In the genomic region with DNA sequence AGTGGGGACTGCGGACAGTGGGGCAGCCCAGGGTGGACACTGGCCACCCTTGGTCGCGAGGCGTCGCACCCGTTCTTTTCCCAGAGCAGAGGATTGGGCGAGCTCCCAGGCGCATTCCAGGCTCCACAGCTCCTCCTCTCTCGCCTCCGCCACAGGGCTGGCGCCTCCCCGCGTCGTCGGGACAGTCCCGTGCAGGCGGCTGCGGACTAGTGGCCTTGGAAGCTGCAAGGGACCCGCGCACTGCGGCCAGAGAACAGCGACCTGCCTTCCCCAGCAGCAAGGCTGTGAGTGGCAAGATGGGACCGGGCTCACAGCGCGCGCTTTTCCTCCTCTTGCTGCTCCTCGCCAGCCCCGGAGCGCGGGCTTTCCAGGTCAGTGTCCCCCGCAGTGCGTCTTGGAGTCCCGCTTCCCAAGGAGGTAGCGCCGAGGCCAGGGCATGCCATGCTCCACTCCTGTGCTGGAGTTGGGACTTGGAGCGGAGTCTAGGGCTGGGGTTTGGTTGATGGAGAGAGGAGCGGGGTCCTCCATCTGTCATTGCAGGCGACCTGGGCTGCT, we compare ENCODE assay signal across 8 mouse cellular contexts. TPM values are rescaled to one million over a fixed set of nuclear protein-coding genes. Genes with fewer than 3 reads are reported as not detected.
DNase-seq lines count a peak whose midpoint lies in the region; ATAC-seq lines count a peak whose summit lies in the region.

No protein-coding gene starts in this region.

- H3K27ac ChIP-seq in forebrain, embryonic 13.5 days = no peak overlapping the region
- H3K27ac ChIP-seq in heart, embryonic 16.5 days (ENCODE audit: low read length) = no peak overlapping the region
- peak overlapping the region; percentile 22; the same call in 1 of the 2 replicates for H3K27ac ChIP-seq in lung, embryonic 15.5 days

- WGBS in forebrain, embryonic 13.5 days = under 1% methylated on average over 37 of the region's 38 CpGs
- under 1% methylated on average over 38 of the region's 38 CpGs for WGBS in heart, embryonic 16.5 days
- WGBS in lung, embryonic 15.5 days = under 1% methylated on average over 38 of the region's 38 CpGs

- peak overlapping the region; percentile 88 for H3K4me2 ChIP-seq in forebrain, embryonic 13.5 days
- peak overlapping the region; percentile 98 for H3K4me2 ChIP-seq in heart, embryonic 16.5 days (ENCODE audit: low read depth, low read length)
- H3K4me2 ChIP-seq in lung, embryonic 15.5 days = peak overlapping the region; percentile 97

- no peaks in the 10 kb centered on the region for H3K36me3 ChIP-seq in forebrain, embryonic 13.5 days (ENCODE audit: poor library complexity, severe bottlenecking)
- H3K36me3 ChIP-seq in heart, embryonic 16.5 days (ENCODE audit: control insufficient read depth, insufficient read depth) = no peaks in the 10 kb centered on the region
- no peaks in the 10 kb centered on the region for H3K36me3 ChIP-seq in lung, embryonic 15.5 days

- H3K4me3 ChIP-seq in forebrain, embryonic 13.5 days = peak overlapping the region; percentile 48
- H3K4me3 ChIP-seq in heart, embryonic 16.5 days (ENCODE audit: low read length) = peak overlapping the region; percentile 59
- peak overlapping the region; percentile 55 for H3K4me3 ChIP-seq in lung, embryonic 15.5 days

- no peaks in the 10 kb centered on the region for H3K9me3 ChIP-seq in forebrain, embryonic 13.5 days (replicated peaks)
- no peaks in the 10 kb centered on the region for H3K9me3 ChIP-seq in heart, embryonic 16.5 days (replicated peaks; ENCODE audit: control insufficient read depth, low read length)
- no peaks in the 10 kb centered on the region for H3K9me3 ChIP-seq in lung, embryonic 15.5 days

- peaks cover 12% of the 10 kb centered on the region for H3K27me3 ChIP-seq in forebrain, embryonic 13.5 days
- H3K27me3 ChIP-seq in heart, embryonic 16.5 days (ENCODE audit: control insufficient read depth, insufficient read depth, low read length) = peaks cover 21% of the 10 kb centered on the region
- peaks cover 14% of the 10 kb centered on the region for H3K27me3 ChIP-seq in lung, embryonic 15.5 days

- H3K4me1 ChIP-seq in forebrain, embryonic 13.5 days = peaks cover 16% of the 10 kb centered on the region
- 0 out of 2 replicates have a peak, but pooled peaks cover 2% of the 10 kb centered on the region for H3K4me1 ChIP-seq in heart, embryonic 16.5 days (ENCODE audit: control insufficient read depth, insufficient read depth, low read length)
- peaks cover 18% of the 10 kb centered on the region for H3K4me1 ChIP-seq in lung, embryonic 15.5 days

- peak; percentile 52 for ATAC-seq in cerebellum, adult (ENCODE audit: insufficient number of reproducible peaks, low FRiP score, low TSS enrichment)
- ATAC-seq in forebrain, embryonic 13.5 days = peak; percentile 81
- peak; percentile 86 for ATAC-seq in heart, embryonic 16.5 days (replicated peaks; ENCODE audit: extremely low read depth, insufficient read depth, low FRiP score)
- peak; percentile 90 for ATAC-seq in lung, embryonic 15.5 days (ENCODE audit: borderline replicate concordance, extremely low read depth, low FRiP score, low TSS enrichment)

- H3K9ac ChIP-seq in forebrain, embryonic 13.5 days = peak overlapping the region; percentile 61
- peak overlapping the region; percentile 69 for H3K9ac ChIP-seq in heart, embryonic 16.5 days (ENCODE audit: low read length)
- H3K9ac ChIP-seq in lung, embryonic 15.5 days = peak overlapping the region; percentile 60

- DNase-seq in ES-CJ7 (ENCODE audit: low read depth, low spot score) (peak; percentile 24), adipocyte (ENCODE audit: low spot score) (no peak)
- peak; percentile 85 for DNase-seq in kidney, postnatal 10 days
- peak; percentile 70 for DNase-seq in retina, embryonic 14.5 days (ENCODE audit: low spot score)

RNA-seq across cellular contexts. Expression of gene Fbln7, which starts 1.1 kb away (rescaled TPM):
- 1.4 and 1.8 TPM in 2 replicates for polyA plus RNA-seq in forebrain, embryonic 13.5 days (2015; fragmentation: Nextera tagmentation; extraction: Ambion mirVana)
- polyA plus RNA-seq in heart, embryonic 16.5 days (2015; fragmentation: Nextera tagmentation; extraction: Ambion mirVana) = 1.6 TPM in 2 replicates
- 8.7 and 9.1 TPM in 2 replicates for polyA plus RNA-seq in lung, embryonic 15.5 days (2015; fragmentation: Nextera tagmentation; extraction: Ambion mirVana)

RNA-seq across cellular contexts. Expression of gene Tmem87b, which starts 45.9 kb away (rescaled TPM):
- 33.8 and 36.8 TPM in 2 replicates for polyA plus RNA-seq in forebrain, embryonic 13.5 days (2015; fragmentation: Nextera tagmentation; extraction: Ambion mirVana)
- 25.3 and 28.5 TPM in 2 replicates for polyA plus RNA-seq in heart, embryonic 16.5 days (2015; fragmentation: Nextera tagmentation; extraction: Ambion mirVana)
- polyA plus RNA-seq in lung, embryonic 15.5 days (2015; fragmentation: Nextera tagmentation; extraction: Ambion mirVana) = 29.5 and 31.4 TPM in 2 replicates
